Mouse (Mus musculus): ENCODE results near the gene Tmem117.

GRCm38 (mm10) chr15:94995352-94995751 lies 366.3 kb downstream of the Tmem117 start:
- TF ChIP-seq CTCF (IDR thresholded peaks at IDR 0.05; ENCODE audit: control insufficient read depth, insufficient read depth, insufficient replicate concordance, low read depth, low read length) (no peak), POLR2A (IDR thresholded peaks at IDR 0.05; ENCODE audit: control insufficient read depth, low read depth, low read length) (no peak)

All from testis, adult 2 months (tissue).